Mouse (Mus musculus) lung, postnatal 0 days (tissue): ENCODE results near the gene Hist1h2ah. TPM values are rescaled to one million over a fixed set of nuclear protein-coding genes. Genes with fewer than 3 reads are reported as not detected.
A peak's percentile ranks its signal among the peaks of the same experiment; 100 is the strongest.

Experiments
- ATAC-seq: fragments of 200-750 bp; cut with Nextera tagmentation; 2 replicates; pipeline ENCODE4 v1.8.0; 2017; ENCODE audit warnings: moderate library complexity
- DNase-seq: peaks from one replicate; pipeline ENCODE4 v3.0.0-alpha.2; 2016; ENCODE audit warnings: low spot score
- H3K27ac ChIP-seq: fragments of 300-500 bp; sonication (generic); 2 replicates; pipeline ENCODE4 v1.5.1; 2014; ENCODE audit warnings: antibody characterized with exemption, mild to moderate bottlenecking, low read length, mixed read lengths
- H3K27me3 ChIP-seq: fragments of 300-500 bp; sonication (generic); replicated peaks from 2 replicates; pipeline ENCODE4 v1.6.1; 2014; ENCODE audit warnings: low read length, mixed read lengths; ENCODE audit not compliant: insufficient read depth
- H3K36me3 ChIP-seq: fragments of 300-500 bp; sonication (generic); 2 replicates; pipeline ENCODE4 v1.6.1; 2014; ENCODE audit warnings: low read length, mixed read lengths; ENCODE audit not compliant: insufficient read depth
- H3K4me1 ChIP-seq: fragments of 300-500 bp; sonication (generic); 2 replicates; pipeline ENCODE4 v1.6.1; 2014; ENCODE audit warnings: antibody characterized with exemption, low read depth, low read length, mixed read lengths; ENCODE audit not compliant: insufficient read depth
- H3K4me2 ChIP-seq: fragments of 300-500 bp; sonication (generic); replicated peaks from 2 replicates; pipeline ENCODE4 v1.6.1; 2014; ENCODE audit warnings: low read depth, mild to moderate bottlenecking, low read length, moderate library complexity, mixed read lengths
- H3K4me3 ChIP-seq: fragments of 300-500 bp; sonication (generic); 2 replicates; pipeline ENCODE4 v1.5.1; 2014; ENCODE audit warnings: low read depth, low read length
- H3K9ac ChIP-seq: fragments of 300-500 bp; sonication (generic); replicated peaks from 2 replicates; pipeline ENCODE4 v1.6.1; 2014; ENCODE audit warnings: low read depth, mild to moderate bottlenecking
- H3K9me3 ChIP-seq: fragments of 300-500 bp; sonication (generic); 2 replicates; pipeline ENCODE4 v1.6.1; 2016; ENCODE audit warnings: low read length, mixed read lengths
- CTCF ChIP-seq: IDR thresholded peaks from 2 replicates; pipeline ENCODE4 v1.5.1; 2016; ENCODE audit warnings: antibody characterized with exemption, mild to moderate bottlenecking
- EP300 ChIP-seq: IDR thresholded peaks from 2 replicates; pipeline ENCODE4 v1.6.1; 2016; ENCODE audit warnings: antibody characterized with exemption, mild to moderate bottlenecking, control low read depth
- WGBS: fragments of 180-500 bp; shearing (Covaris S2); extraction: QIAGEN DNeasy Blood & Tissue Kit; methylation state at CpG from one replicate; pipeline ENCODE4 v1.1.7; 2014; 5-methylcytosine and 5-hydroxymethylcytosine counted together
- microRNA-seq: library from miRNA; unstranded; fragments of <30 nt; microRNA quantifications from one replicate; pipeline ENCODE4, GENCODE M21; 2016
- polyA plus RNA-seq: library from polyadenylated mRNA; unstranded; fragments of >200 nt; fragmentation: Nextera tagmentation; extraction: Ambion mirVana; gene quantifications from 2 replicates; pipeline ENCODE4 v1.2.1, GENCODE M21; 2015

Hist1h2ah gene
- polyA plus RNA-seq, 1 experiment from 2014 or later: 4.2 TPM

DNA sequence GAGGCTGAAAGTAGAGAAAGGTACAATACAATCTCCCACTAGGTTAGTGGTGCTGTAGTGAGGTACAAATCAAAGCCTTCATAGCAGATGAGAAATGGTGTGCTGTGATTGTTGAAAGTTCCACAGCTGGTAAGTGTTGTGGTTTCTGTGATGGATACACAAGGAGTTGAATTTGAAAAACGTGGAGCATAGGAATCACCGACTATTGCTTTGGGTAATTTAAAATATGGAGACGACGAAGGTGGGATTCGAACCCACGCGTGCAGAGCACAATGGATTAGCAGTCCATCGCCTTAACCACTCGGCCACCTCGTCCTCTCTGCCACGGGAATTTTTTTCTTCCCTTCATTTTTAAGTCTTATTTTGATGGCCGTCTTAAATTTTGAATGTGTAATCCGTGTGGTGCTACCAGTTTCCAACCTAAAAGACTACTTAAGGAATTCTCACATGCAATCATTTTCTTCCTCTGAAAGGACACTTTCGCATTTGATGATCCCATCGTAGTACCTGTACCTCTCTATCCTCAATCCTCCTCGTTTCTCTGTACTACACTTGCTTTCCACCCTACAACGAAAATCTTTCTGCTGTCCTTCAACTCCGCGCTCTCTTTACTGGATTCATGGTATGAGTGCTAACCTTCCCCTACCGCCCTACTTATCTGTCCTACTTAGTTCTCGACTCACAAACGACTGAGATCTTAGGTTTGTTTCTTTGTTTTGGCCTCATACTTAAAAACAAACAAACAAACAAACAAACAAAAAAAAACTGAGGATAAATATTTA lies 41.2 kb downstream of the Hist1h2ah start:
- H3K9me3 ChIP-seq: no peaks in the 10 kb centered on the region; the same call in 1 of the 2 replicates
- peak; percentile 30 for DNase-seq
- no peak for TF ChIP-seq EP300
- TF ChIP-seq CTCF: no peak
- no peak for ATAC-seq
- no peak overlapping the region for H3K9ac ChIP-seq
- H3K27ac ChIP-seq: no peak overlapping the region
- H3K4me3 ChIP-seq: no peak overlapping the region
- peaks cover 37% of the 10 kb centered on the region for H3K27me3 ChIP-seq
- no peaks in the 10 kb centered on the region for H3K36me3 ChIP-seq
- no peaks in the 10 kb centered on the region for H3K4me1 ChIP-seq
- 5% methylated on average over 22 of the region's 22 CpGs for WGBS
- no peak overlapping the region for H3K4me2 ChIP-seq

GRCm38 (mm10) chr13:21992550-21992949 lies 42.8 kb downstream of the Hist1h2ah start:
- no peak overlapping the region for H3K9ac ChIP-seq
- no peak for TF ChIP-seq CTCF
- no peak for TF ChIP-seq EP300
- H3K36me3 ChIP-seq: no peaks in the 10 kb centered on the region
- H3K4me2 ChIP-seq: no peak overlapping the region
- peaks cover 23% of the 10 kb centered on the region for H3K27me3 ChIP-seq
- ATAC-seq (no peak), DNase-seq (no peak)
- H3K4me3 ChIP-seq: no peak overlapping the region
- no peaks in the 10 kb centered on the region for H3K4me1 ChIP-seq
- no peaks in the 10 kb centered on the region; the same call in 1 of the 2 replicates for H3K9me3 ChIP-seq
- 72% methylated on average over 5 of the region's 5 CpGs for WGBS
- H3K27ac ChIP-seq: no peak overlapping the region

Small RNA genes lying within 50 kb of the gene (microRNA-seq; reads per million reads assigned to microRNA genes)
- gene Gm26300 (not detected), gene Gm44390 (not detected), gene Gm44486 (not detected)

Other genes starting within 250 kb of the Hist1h2ah start
- 1.3 TPM in 1 of 2 replicates, not detected in the other for gene Hist1h2an, start 248.3 kb downstream of the Hist1h2ah start, polyA plus RNA-seq
- gene Hist1h2bp, start 248.1 kb downstream of the Hist1h2ah start, polyA plus RNA-seq: 0.61 and 0.95 TPM in 2 replicates
- gene Hist1h2bq, start 225.4 kb downstream of the Hist1h2ah start, polyA plus RNA-seq: 3.0 and 4.5 TPM in 2 replicates
- not detected in 2 replicates for gene Hist1h2ao, start 225.1 kb downstream of the Hist1h2ah start, polyA plus RNA-seq
- gene Hist1h4m, start 223.8 kb downstream of the Hist1h2ah start, polyA plus RNA-seq: 0.90 TPM in 1 of 2 replicates, not detected in the other
- 4.6 and 6.0 TPM in 2 replicates for gene Hist1h4n, start 203.4 kb downstream of the Hist1h2ah start, polyA plus RNA-seq
- gene Hist1h2ap, start 202.1 kb downstream of the Hist1h2ah start, polyA plus RNA-seq: 382 and 386 TPM in 2 replicates
- gene Hist1h2br, start 201.8 kb downstream of the Hist1h2ah start, polyA plus RNA-seq: 3.0 and 3.8 TPM in 2 replicates
- 2.5 and 3.4 TPM in 2 replicates for gene Zfp184, start 90.5 kb downstream of the Hist1h2ah start, polyA plus RNA-seq
- not detected in 2 replicates for gene Pom121l2, start 54.4 kb downstream of the Hist1h2ah start, polyA plus RNA-seq
- gene Prss16, start 25.8 kb downstream of the Hist1h2ah start, polyA plus RNA-seq: 0.62 and 1.1 TPM in 2 replicates
- gene Hist1h2bk, start 302 bp upstream of the Hist1h2ah start, polyA plus RNA-seq: 0.45 and 0.81 TPM in 2 replicates
- gene Hist1h4i, start 5.8 kb upstream of the Hist1h2ah start, polyA plus RNA-seq: 4.1 and 4.6 TPM in 2 replicates
- 2.7 TPM in 1 of 2 replicates, not detected in the other for gene Hist1h2ag, start 7.4 kb upstream of the Hist1h2ah start, polyA plus RNA-seq
- gene Hist1h2bj, start 7.6 kb upstream of the Hist1h2ah start, polyA plus RNA-seq: 1.0 and 1.5 TPM in 2 replicates
- gene Vmn1r188, start 48.9 kb upstream of the Hist1h2ah start, polyA plus RNA-seq: not detected in 2 replicates
- not detected in 2 replicates for gene Vmn1r189, start 70.3 kb upstream of the Hist1h2ah start, polyA plus RNA-seq
- gene Vmn1r191, start 148.4 kb upstream of the Hist1h2ah start, polyA plus RNA-seq: not detected in 2 replicates
- gene Vmn1r192, start 155.6 kb upstream of the Hist1h2ah start, polyA plus RNA-seq: not detected in 2 replicates
- gene Vmn1r193, start 187.6 kb upstream of the Hist1h2ah start, polyA plus RNA-seq: not detected in 2 replicates
- gene Vmn1r194, start 208.6 kb upstream of the Hist1h2ah start, polyA plus RNA-seq: not detected in 2 replicates
- not detected in 2 replicates for gene Vmn1r195, start 235.0 kb upstream of the Hist1h2ah start, polyA plus RNA-seq